Mouse (Mus musculus): ENCODE results near the gene Samsn1. TPM values are rescaled to one million over a fixed set of nuclear protein-coding genes. Genes with fewer than 3 reads are reported as not detected.

The Samsn1 gene
- polyA plus RNA-seq, 1 experiment from 2014 or later, result 0.81 TPM

DNA sequence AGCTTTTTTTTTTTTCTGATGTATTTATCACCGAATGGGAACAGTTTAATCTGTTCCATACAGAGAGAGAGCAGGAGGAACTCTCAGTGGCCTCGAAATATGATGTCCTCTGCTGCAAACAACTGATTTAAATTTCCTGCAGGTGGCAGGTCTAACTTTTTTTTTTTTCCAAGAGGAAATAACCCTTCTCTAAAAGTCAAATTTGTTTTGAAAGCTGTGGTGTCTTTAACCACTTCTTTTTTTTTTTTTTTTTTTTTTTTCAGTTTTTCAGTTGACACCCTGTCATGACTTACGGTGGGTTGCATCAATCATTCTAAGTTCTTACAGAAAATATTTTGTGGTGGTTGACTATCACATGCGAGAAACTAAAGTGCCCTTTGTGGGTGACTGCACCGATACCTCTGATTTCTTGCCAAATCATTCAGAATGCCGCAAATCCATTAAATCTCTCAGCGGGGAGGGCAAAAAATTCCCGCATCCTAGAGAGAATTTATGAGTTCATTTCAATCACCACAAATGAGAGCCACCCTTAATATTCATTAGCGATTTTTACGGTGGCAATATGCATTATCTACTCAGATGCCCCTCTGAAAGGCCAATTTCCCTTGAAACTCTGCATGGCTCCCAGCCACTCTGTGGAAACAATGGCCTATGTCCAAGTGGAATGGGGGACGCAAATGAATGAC is 92.4 kb downstream of the Samsn1 start:
- ATAC-seq (ENCODE audit: low FRiP score, low TSS enrichment) (no peak), DNase-seq (ENCODE audit: low spot score) (no peak)
- no peak for TF ChIP-seq EP300 (optimal IDR thresholded peaks at IDR 0.05)
- Histone ChIP-seq H3K9ac (ENCODE audit: low read length) (no peak overlapping the region), H3K9me3 (ENCODE audit: control insufficient read depth, low read length) (no peaks in the 10 kb centered on the region), H3K36me3 (ENCODE audit: control insufficient read depth, insufficient read depth, low read length) (no peaks in the 10 kb centered on the region), H3K4me2 (replicated peaks; ENCODE audit: low read depth) (no peak overlapping the region), H3K27me3 (ENCODE audit: control insufficient read depth, insufficient read depth, low read length) (no peaks in the 10 kb centered on the region), H3K4me3 (ENCODE audit: low read depth, low read length) (no peak overlapping the region), H3K4me1 (replicated peaks; ENCODE audit: control insufficient read depth, insufficient read depth) (no peaks in the 10 kb centered on the region), H3K27ac (replicated peaks) (no peak overlapping the region)
- WGBS, result 79% methylated on average over 11 of the region's 11 CpGs

DNA sequence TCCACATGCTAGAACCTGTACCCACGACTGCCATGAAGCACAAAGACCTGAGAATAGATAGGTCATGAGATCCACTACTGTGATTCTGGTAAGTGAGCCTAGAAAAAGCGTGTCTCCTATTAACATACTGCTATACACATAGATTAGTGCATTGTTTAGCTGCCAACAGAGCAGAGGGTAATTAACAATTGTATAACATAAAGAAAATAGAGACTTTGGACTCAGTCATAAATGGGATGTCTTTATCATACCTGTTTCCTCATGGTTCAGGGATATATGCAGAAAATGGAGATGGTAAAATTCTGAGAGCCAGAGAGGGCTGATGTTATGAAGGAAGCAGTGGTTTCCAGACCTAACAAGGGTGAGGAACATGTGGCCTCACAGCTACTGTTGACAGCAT is 95.6 kb downstream of the Samsn1 start:
- WGBS, result 73% methylated on average over 2 of the region's 2 CpGs
- ATAC-seq (ENCODE audit: low FRiP score, low TSS enrichment), result no peak
- TF ChIP-seq CTCF (IDR thresholded peaks at IDR 0.05; ENCODE audit: low read depth), result no peak
- no peak overlapping the region for H3K9ac ChIP-seq (ENCODE audit: low read length)
- no peak overlapping the region for H3K4me3 ChIP-seq (ENCODE audit: low read depth, low read length)
- no peaks in the 10 kb centered on the region for H3K4me1 ChIP-seq (replicated peaks; ENCODE audit: control insufficient read depth, insufficient read depth)
- H3K27me3 ChIP-seq (ENCODE audit: control insufficient read depth, insufficient read depth, low read length), result no peaks in the 10 kb centered on the region
- DNase-seq (ENCODE audit: low spot score), result no peak
- no peak overlapping the region for H3K27ac ChIP-seq (replicated peaks)
- H3K36me3 ChIP-seq (ENCODE audit: control insufficient read depth, insufficient read depth, low read length), result no peaks in the 10 kb centered on the region
- H3K9me3 ChIP-seq (ENCODE audit: control insufficient read depth, low read length), result no peaks in the 10 kb centered on the region
- no peak overlapping the region for H3K4me2 ChIP-seq (replicated peaks; ENCODE audit: low read depth)

DNA sequence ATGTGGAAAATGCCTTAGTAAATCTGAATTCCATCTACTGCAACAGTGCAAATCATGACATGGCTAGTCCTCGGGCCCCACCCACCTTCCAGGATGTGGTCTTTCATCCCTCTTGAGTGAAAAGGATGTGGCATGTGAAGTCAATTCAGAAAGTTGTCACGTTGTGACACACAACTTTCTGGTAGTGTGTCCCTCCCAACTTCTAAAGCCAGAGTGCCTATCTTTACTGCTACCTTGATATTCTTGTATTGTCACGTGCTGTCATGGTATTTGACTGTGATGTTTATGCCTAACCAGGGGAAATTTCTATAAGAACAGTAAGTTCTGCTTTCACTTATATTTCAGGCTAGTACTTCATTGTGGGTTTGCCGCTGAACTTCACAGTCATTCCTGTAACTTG is 101.2 kb downstream of the Samsn1 start:
- no peak for TF ChIP-seq EP300 (optimal IDR thresholded peaks at IDR 0.05)
- no peak for TF ChIP-seq CTCF (IDR thresholded peaks at IDR 0.05; ENCODE audit: low read depth)
- no peaks in the 10 kb centered on the region for H3K4me1 ChIP-seq (replicated peaks; ENCODE audit: control insufficient read depth, insufficient read depth)
- no peak overlapping the region for H3K27ac ChIP-seq (replicated peaks)
- no peaks in the 10 kb centered on the region for H3K27me3 ChIP-seq (ENCODE audit: control insufficient read depth, insufficient read depth, low read length)
- no peaks in the 10 kb centered on the region for H3K36me3 ChIP-seq (ENCODE audit: control insufficient read depth, insufficient read depth, low read length)
- 79% methylated on average over 4 of the region's 4 CpGs for WGBS
- H3K9me3 ChIP-seq (ENCODE audit: control insufficient read depth, low read length), result no peaks in the 10 kb centered on the region
- H3K4me2 ChIP-seq (replicated peaks; ENCODE audit: low read depth), result no peak overlapping the region
- no peak for DNase-seq (ENCODE audit: low spot score)
- ATAC-seq (ENCODE audit: low FRiP score, low TSS enrichment), result no peak
- H3K4me3 ChIP-seq (ENCODE audit: low read depth, low read length), result no peak overlapping the region
- no peak overlapping the region for H3K9ac ChIP-seq (ENCODE audit: low read length)

DNA sequence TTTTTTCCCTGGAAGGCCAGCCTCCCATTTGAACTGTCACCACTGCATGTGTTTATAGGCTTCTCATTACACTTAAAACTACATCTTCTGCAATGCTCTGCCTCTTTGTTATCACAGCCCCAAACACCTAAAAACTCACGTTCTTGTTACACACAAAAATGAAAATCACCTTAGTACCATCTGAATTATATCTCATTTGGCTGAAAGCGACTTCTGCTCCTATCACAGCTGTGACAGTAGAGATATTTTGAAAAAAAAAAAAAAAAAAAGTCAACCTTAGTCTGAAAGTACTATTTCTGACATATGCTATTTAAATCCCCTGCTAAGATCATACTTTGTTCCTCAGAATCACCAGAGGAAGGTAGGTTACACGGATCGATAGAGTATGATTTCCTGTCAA is 102.8 kb downstream of the Samsn1 start:
- no peak for ATAC-seq (ENCODE audit: low FRiP score, low TSS enrichment)
- no peak for DNase-seq (ENCODE audit: low spot score)
- TF ChIP-seq EP300 (optimal IDR thresholded peaks at IDR 0.05) (no peak), CTCF (IDR thresholded peaks at IDR 0.05; ENCODE audit: low read depth) (no peak)
- Histone ChIP-seq H3K9me3 (ENCODE audit: control insufficient read depth, low read length) (no peaks in the 10 kb centered on the region), H3K4me2 (replicated peaks; ENCODE audit: low read depth) (no peak overlapping the region), H3K4me1 (replicated peaks; ENCODE audit: control insufficient read depth, insufficient read depth) (no peaks in the 10 kb centered on the region), H3K27ac (replicated peaks) (no peak overlapping the region), H3K36me3 (ENCODE audit: control insufficient read depth, insufficient read depth, low read length) (no peaks in the 10 kb centered on the region), H3K27me3 (ENCODE audit: control insufficient read depth, insufficient read depth, low read length) (no peaks in the 10 kb centered on the region), H3K9ac (ENCODE audit: low read length) (no peak overlapping the region), H3K4me3 (ENCODE audit: low read depth, low read length) (no peak overlapping the region)
- 91% methylated on average over 4 of the region's 4 CpGs for WGBS

DNA sequence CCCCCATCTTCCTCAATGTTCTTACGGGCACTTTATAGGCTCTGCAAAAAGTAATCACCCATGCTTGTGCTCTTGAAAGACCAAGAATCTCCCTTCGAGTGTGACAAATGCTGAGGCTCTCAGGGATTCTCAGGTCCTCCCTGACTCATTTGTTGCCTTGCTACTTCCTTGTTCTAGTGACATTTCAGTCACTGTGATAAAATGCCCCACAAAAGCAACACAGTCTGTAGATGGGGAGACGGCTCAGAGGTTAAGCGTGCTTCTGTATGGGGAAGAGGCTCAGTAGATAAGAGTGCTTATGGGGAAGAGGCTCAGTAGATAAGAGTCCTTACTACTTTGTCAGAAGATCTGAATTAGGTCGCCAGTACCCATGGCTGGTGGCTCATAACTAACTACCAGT is 104.4 kb downstream of the Samsn1 start:
- WGBS, result 82% methylated on average over 5 of the region's 5 CpGs
- Histone ChIP-seq H3K4me2 (replicated peaks; ENCODE audit: low read depth) (no peak overlapping the region), H3K9ac (ENCODE audit: low read length) (no peak overlapping the region), H3K9me3 (ENCODE audit: control insufficient read depth, low read length) (no peaks in the 10 kb centered on the region), H3K4me3 (ENCODE audit: low read depth, low read length) (no peak overlapping the region), H3K36me3 (ENCODE audit: control insufficient read depth, insufficient read depth, low read length) (no peaks in the 10 kb centered on the region), H3K27me3 (ENCODE audit: control insufficient read depth, insufficient read depth, low read length) (no peaks in the 10 kb centered on the region), H3K4me1 (replicated peaks; ENCODE audit: control insufficient read depth, insufficient read depth) (no peaks in the 10 kb centered on the region), H3K27ac (replicated peaks) (no peak overlapping the region)
- TF ChIP-seq EP300 (optimal IDR thresholded peaks at IDR 0.05) (no peak), CTCF (IDR thresholded peaks at IDR 0.05; ENCODE audit: low read depth) (no peak)
- ATAC-seq (ENCODE audit: low FRiP score, low TSS enrichment) (no peak), DNase-seq (ENCODE audit: low spot score) (no peak)

DNA sequence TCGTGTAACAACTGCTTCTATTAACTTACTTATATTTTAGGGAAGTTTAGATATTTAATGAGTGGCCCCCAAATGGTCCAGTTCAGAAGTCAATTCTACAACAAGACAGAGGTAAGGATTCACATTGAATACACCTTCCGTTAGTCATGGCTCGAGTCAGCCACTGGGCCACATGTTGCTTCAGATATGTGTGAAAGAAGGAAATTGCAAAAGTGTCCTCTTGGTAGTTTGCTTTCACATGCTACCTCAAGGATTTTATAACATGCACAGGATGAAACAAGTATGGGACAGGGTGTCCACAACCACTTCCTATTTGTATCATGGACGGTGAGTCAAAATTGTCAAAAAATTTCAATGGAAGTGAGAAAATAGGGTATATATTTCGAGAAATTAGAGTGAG is 110.0 kb downstream of the Samsn1 start:
- no peak for TF ChIP-seq CTCF (IDR thresholded peaks at IDR 0.05; ENCODE audit: low read depth)
- TF ChIP-seq EP300 (optimal IDR thresholded peaks at IDR 0.05), result no peak
- no peak overlapping the region for H3K27ac ChIP-seq (replicated peaks)

More for the DNA sequence above, 110.0 kb downstream of the Samsn1 start:
- Histone ChIP-seq H3K4me2 (replicated peaks; ENCODE audit: low read depth) (no peak overlapping the region), H3K9me3 (ENCODE audit: control insufficient read depth, low read length) (no peaks in the 10 kb centered on the region), H3K36me3 (ENCODE audit: control insufficient read depth, insufficient read depth, low read length) (no peaks in the 10 kb centered on the region), H3K27me3 (ENCODE audit: control insufficient read depth, insufficient read depth, low read length) (no peaks in the 10 kb centered on the region), H3K4me1 (replicated peaks; ENCODE audit: control insufficient read depth, insufficient read depth) (no peaks in the 10 kb centered on the region), H3K4me3 (ENCODE audit: low read depth, low read length) (no peak overlapping the region), H3K9ac (ENCODE audit: low read length) (no peak overlapping the region)
- ATAC-seq (ENCODE audit: low FRiP score, low TSS enrichment) (no peak), DNase-seq (ENCODE audit: low spot score) (no peak)
- WGBS, result 85% methylated on average over 5 of the region's 5 CpGs
